Mouse (Mus musculus) kidney, embryonic 14.5 days (tissue): ENCODE measurements at regions not wholly inside any gene's neighbourhood (a gene's known extent, or its start where the extent isn't known, plus 50 kb on each side); places are given as distances from the start of the nearest gene placed in this dataset.

Experiments
- ATAC-seq: fragments of 200-750 bp; cut with Nextera tagmentation; 2 replicates; pipeline ENCODE4 v1.8.0; 2017; ENCODE audit warnings: moderate number of reproducible peaks, mild to moderate bottlenecking, moderate TSS enrichment, moderate library complexity; ENCODE audit not compliant: low FRiP score, low TSS enrichment
- H3K27ac ChIP-seq: fragments of 300-500 bp; sonication (generic); 2 replicates; pipeline ENCODE4 v1.5.1; 2014; ENCODE audit warnings: low read depth, mild to moderate bottlenecking, low read length, moderate library complexity, mixed read lengths
- H3K27me3 ChIP-seq: fragments of 300-500 bp; sonication (generic); 2 replicates; pipeline ENCODE4 v1.6.1; 2014; ENCODE audit warnings: mild to moderate bottlenecking, low read length; ENCODE audit not compliant: control insufficient read depth, insufficient read depth
- H3K36me3 ChIP-seq: fragments of 300-500 bp; sonication (generic); 2 replicates; pipeline ENCODE4 v1.6.1; 2014; ENCODE audit warnings: low read length, mixed read lengths; ENCODE audit not compliant: control insufficient read depth, insufficient read depth
- H3K4me1 ChIP-seq: fragments of 300-500 bp; sonication (generic); 2 replicates; pipeline ENCODE4 v1.6.1; 2014; ENCODE audit warnings: low read length, mixed read lengths; ENCODE audit not compliant: control insufficient read depth, insufficient read depth
- H3K4me2 ChIP-seq: fragments of 300-500 bp; sonication (generic); replicated peaks from 2 replicates; pipeline ENCODE4 v1.6.1; 2014; ENCODE audit warnings: low read depth, mild to moderate bottlenecking, low read length
- H3K4me3 ChIP-seq: fragments of 300-500 bp; sonication (generic); 2 replicates; pipeline ENCODE4 v1.5.1; 2014; ENCODE audit warnings: mild to moderate bottlenecking, low read length
- H3K9ac ChIP-seq: fragments of 300-500 bp; sonication (generic); 2 replicates; pipeline ENCODE4 v1.6.1; 2014; ENCODE audit warnings: low read depth, mild to moderate bottlenecking, low read length, moderate library complexity
- H3K9me3 ChIP-seq: fragments of 300-500 bp; sonication (generic); 2 replicates; pipeline ENCODE4 v1.6.1; 2016; ENCODE audit warnings: low read length; ENCODE audit not compliant: control insufficient read depth
- WGBS: fragments of 180-500 bp; shearing (Covaris S2); extraction: QIAGEN DNeasy Blood & Tissue Kit; methylation state at CpG from one replicate; pipeline ENCODE4 v1.1.7; 2014; 5-methylcytosine and 5-hydroxymethylcytosine counted together

DNA sequence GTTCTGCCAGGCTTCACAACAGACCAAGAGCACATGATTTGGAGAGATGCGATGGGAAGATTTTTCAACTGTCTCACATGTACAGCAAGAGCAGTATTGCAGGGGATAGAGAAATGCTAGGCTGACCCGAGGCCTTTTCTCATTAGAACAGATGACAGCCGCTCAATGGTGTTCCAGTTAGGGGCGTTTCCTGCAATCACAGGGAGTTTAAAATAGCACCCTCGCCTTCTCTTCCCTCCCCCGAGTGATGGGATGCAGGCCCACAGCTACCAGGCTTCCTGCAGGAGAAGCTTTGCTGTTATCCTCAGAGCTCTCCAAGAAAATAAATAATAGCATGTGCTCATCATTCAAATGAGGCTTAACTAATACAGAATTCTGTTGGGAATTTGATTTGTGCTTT, 526.9 kb upstream of the Tmem132c start:
- no peak overlapping the region for H3K27ac ChIP-seq
- ATAC-seq = no peak
- H3K9me3 ChIP-seq = no peaks in the 10 kb centered on the region
- no peaks in the 10 kb centered on the region for H3K36me3 ChIP-seq
- H3K9ac ChIP-seq = no peak overlapping the region
- WGBS = 25% methylated on average over 6 of the region's 6 CpGs
- H3K4me2 ChIP-seq = no peak overlapping the region
- H3K4me1 ChIP-seq = no peaks in the 10 kb centered on the region
- H3K27me3 ChIP-seq = no peaks in the 10 kb centered on the region
- no peak overlapping the region for H3K4me3 ChIP-seq

DNA sequence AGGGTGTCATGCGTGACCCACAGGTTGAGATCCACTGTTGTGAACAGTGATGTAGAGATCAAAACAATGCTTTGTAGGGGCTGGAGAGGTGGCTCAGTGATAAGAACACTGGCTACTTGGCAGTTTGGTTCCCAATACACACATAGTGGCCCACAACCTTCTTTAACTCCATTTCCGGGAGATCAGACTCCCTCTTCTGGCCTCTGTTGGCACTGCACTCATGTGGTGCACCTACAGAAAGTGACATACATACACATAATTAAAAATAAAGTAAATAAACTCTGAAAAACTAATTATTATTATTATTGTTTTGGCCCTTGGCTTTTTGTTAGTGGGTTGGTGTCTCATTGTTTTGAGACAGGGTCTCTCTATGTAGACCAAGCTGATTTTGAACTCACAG, 523.2 kb upstream of the Tmem132c start:
- Histone ChIP-seq H3K9me3 (no peaks in the 10 kb centered on the region), H3K27ac (no peak overlapping the region), H3K36me3 (no peaks in the 10 kb centered on the region), H3K4me1 (0 out of 2 replicates have a peak, but pooled peaks cover 2% of the 10 kb centered on the region), H3K4me3 (no peak overlapping the region), H3K4me2 (no peak overlapping the region), H3K27me3 (no peaks in the 10 kb centered on the region), H3K9ac (no peak overlapping the region)
- ATAC-seq = no peak
- WGBS = 93% methylated on average over 2 of the region's 2 CpGs

DNA sequence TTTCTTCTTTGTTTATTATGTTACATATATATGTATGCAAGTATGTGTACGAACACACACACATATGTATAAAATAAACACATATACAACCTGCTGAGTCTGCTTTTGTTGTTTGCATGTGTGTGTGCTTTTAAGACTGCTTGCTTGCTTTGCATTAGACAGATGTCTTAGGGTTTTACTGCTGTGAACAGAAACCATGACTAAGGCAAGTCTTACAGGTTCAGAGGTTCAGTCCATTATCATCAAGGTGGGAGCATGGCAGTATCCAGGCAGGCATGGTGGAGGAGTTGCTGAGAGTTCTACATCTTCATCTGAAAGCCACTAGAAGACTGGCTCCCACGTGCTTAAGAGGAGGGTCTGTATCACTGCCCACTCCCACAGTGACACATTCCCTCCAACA, 520.3 kb upstream of the Tmem132c start:
- H3K27ac ChIP-seq = no peak overlapping the region
- no peaks in the 10 kb centered on the region for H3K27me3 ChIP-seq
- H3K9ac ChIP-seq = no peak overlapping the region
- no peak overlapping the region for H3K4me3 ChIP-seq
- H3K9me3 ChIP-seq = no peaks in the 10 kb centered on the region
- no peak overlapping the region for H3K4me2 ChIP-seq
- H3K4me1 ChIP-seq = 0 out of 2 replicates have a peak, but pooled peaks cover 6% of the 10 kb centered on the region
- ATAC-seq = no peak
- WGBS = 73% methylated on average over 2 of the region's 2 CpGs
- no peaks in the 10 kb centered on the region for H3K36me3 ChIP-seq

DNA sequence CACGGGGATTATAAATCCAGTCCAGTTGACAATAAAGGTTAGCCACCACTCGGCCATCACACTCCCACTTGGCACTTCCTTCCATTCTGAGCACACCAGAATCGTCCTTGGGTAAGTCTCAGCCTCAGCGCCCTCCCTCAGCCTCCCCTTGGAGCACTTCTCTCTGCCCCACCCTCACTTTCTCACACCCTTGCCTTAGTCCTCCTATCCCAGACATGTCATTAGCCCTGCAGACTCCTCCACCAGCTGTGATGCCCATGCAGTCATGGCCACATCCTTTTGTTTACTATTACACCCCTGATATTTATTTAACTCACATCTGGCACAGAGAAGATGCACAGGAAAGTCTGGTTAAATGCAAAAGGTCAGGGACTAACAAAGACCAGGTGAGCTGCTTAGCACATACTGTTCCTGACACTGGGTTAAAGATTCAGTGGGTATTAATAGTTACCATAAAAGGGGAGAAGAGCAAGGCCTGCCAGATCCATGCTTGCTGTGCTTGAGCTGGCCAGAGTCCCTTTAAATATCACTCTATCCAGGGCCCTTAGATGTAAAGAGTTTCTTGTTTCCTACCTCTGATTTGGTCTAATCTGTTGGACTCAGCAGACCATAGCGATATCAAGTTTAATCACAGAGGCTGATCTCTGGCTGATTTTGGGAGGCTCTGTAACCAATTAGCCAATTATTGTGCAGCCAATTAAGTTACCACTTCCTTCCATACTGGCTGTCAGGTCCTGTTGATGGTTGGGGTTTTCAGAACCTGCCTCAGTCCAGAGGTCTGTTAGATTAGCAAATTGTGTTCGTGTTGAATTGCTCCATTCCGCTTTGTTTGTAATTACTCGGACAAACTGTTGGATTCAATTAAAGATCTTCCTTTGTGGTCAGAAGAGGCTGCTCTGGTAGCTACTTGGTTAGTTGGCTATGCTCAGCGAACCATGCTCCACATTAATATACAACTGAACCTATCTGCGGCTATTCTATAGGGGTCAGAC, 518.0 kb upstream of the Tmem132c start:
- 55% methylated on average over 10 of the region's 10 CpGs for WGBS
- peak; percentile 57; the same call in 1 of the 2 replicates for ATAC-seq
- no peaks in the 10 kb centered on the region for H3K27me3 ChIP-seq
- H3K9ac ChIP-seq = no peak overlapping the region
- no peak overlapping the region for H3K4me3 ChIP-seq
- no peak overlapping the region for H3K4me2 ChIP-seq
- 0 out of 2 replicates have a peak, but pooled peaks cover 6% of the 10 kb centered on the region for H3K4me1 ChIP-seq
- no peaks in the 10 kb centered on the region for H3K9me3 ChIP-seq
- H3K36me3 ChIP-seq = no peaks in the 10 kb centered on the region
- no peak overlapping the region for H3K27ac ChIP-seq

DNA sequence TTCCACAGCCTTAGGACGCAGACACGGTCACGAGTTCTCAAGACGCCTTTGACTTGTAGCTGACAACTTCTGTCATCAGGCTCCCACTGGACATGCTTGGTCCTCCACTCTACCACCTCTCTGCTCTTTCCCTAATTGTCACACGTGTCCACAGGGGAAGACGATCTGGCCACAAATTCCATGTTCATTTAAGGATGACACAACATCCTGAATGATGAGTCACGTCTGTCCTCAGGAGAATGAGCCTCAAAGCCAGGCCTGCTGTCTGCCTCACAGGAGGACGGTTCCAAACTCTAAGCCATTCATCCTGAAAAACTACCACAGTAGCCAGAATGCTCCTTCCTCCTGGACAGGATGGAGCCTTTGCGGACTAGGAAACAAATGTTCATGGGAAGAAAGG, 517.3 kb upstream of the Tmem132c start:
- H3K9ac ChIP-seq = no peak overlapping the region
- no peaks in the 10 kb centered on the region for H3K27me3 ChIP-seq
- H3K36me3 ChIP-seq = no peaks in the 10 kb centered on the region
- no peak overlapping the region for H3K27ac ChIP-seq
- no peak overlapping the region for H3K4me3 ChIP-seq
- H3K4me1 ChIP-seq = 0 out of 2 replicates have a peak, but pooled peaks cover 6% of the 10 kb centered on the region
- no peak for ATAC-seq
- no peak overlapping the region for H3K4me2 ChIP-seq
- no peaks in the 10 kb centered on the region for H3K9me3 ChIP-seq
- WGBS = 62% methylated on average over 9 of the region's 9 CpGs

DNA sequence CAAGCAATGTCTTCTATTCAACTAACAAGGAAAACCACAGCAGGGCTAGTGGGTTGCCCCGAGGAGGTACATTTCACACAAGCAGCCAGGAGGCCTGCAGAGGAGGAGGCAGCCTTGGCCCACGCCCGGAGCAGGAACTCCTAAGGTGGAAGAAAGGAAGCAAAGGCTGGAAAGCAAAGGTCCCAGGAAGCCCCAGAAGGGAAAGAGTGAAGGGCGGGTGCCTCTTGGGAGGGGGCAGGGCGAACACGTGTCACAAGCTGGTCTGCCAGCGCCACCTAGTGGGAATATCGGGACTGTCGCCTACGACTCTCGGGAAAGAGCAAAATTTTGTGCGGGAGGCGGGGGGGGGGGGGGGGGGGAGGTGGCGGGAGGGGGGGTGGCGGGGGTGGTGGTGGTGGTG, 508.1 kb upstream of the Tmem132c start:
- H3K4me3 ChIP-seq = no peak overlapping the region; the same call in 1 of the 2 replicates
- no peaks in the 10 kb centered on the region for H3K4me1 ChIP-seq
- no peak overlapping the region for H3K27ac ChIP-seq
- no peaks in the 10 kb centered on the region for H3K9me3 ChIP-seq
- no peaks in the 10 kb centered on the region for H3K36me3 ChIP-seq
- H3K27me3 ChIP-seq = no peaks in the 10 kb centered on the region
- ATAC-seq = peak; percentile 62; the same call in 1 of the 2 replicates
- H3K9ac ChIP-seq = no peak overlapping the region; the same call in 1 of the 2 replicates
- H3K4me2 ChIP-seq = peak overlapping the region; percentile 39
- WGBS = 3% methylated on average over 6 of the region's 15 CpGs

DNA sequence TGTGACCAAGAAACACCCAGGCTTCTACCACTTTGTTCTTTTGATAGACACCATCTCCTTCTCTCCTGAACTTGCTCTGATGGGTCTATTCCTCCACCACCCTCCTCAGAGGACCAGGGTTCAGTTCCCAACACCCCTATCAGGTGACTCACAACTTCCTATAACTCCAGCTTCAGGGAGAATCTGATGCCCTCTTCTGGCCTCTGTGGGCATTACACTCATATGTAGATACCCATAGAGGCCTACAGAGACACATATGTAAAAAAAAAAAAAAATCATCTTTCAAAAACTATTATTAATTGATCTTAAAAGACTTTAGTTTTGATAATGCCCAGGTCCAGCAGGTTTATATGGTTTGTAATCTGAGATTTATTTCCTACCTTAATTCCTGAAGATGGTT, 505.9 kb upstream of the Tmem132c start:
- H3K27me3 ChIP-seq = no peaks in the 10 kb centered on the region
- no peak for ATAC-seq
- no peak overlapping the region for H3K4me3 ChIP-seq
- no peaks in the 10 kb centered on the region for H3K4me1 ChIP-seq
- H3K4me2 ChIP-seq = no peak overlapping the region
- no peak overlapping the region for H3K27ac ChIP-seq
- no peaks in the 10 kb centered on the region for H3K9me3 ChIP-seq
- H3K36me3 ChIP-seq = no peaks in the 10 kb centered on the region
- no peak overlapping the region for H3K9ac ChIP-seq

DNA sequence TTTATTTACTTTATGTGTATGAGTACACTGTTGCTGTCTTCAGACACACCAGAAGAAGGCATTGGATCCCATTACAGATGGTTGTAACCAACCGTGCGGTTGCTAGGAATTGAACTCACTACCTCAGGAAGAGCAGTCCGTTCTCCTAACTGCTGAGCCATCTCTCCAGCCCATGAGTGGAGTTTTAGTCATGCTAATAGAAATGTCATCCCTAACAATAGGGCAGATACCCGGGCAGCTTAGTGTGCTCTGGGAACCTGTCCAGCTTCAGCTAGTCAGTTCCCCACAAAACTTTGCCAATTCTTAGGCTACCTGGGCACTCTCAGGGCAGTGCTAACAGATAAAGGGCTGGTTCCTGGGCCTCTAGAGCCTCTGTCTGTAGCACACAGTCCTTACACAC, 503.9 kb upstream of the Tmem132c start:
- ATAC-seq = no peak
- H3K4me1 ChIP-seq = no peaks in the 10 kb centered on the region
- WGBS = 77% methylated on average over 4 of the region's 4 CpGs

DNA sequence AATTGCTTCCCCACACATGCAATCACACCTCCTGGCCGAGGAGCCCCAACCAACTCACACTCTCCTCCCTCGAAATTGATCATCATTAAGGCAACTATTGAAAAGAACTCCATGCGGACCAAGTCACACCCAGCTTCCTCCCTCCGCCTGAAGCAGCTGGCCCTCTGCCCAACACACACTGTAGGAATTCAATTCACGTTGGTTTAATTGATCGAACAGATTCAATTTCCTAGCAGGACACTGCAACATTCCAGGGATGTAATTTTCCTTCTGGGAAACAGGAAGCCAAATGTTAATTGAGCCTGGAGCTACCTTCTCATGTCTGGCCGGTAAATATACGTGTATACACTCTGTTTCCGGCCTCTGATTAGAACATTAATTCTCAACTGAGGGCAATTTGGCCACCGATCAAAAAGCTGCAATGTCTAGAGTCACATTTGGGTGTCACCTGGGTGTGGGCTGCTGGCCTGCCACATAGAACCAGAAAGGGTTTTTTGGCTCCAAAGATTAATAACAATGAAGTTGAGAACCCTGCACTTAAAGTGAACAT, 500.7 kb upstream of the Tmem132c start:
- H3K27me3 ChIP-seq = no peaks in the 10 kb centered on the region
- H3K4me3 ChIP-seq = no peak overlapping the region
- H3K9me3 ChIP-seq = 0 out of 2 replicates have a peak, but pooled peaks cover 3% of the 10 kb centered on the region
- 43% methylated on average over 10 of the region's 10 CpGs for WGBS
- H3K27ac ChIP-seq = no peak overlapping the region
- no peaks in the 10 kb centered on the region for H3K4me1 ChIP-seq
- ATAC-seq = no peak
- no peaks in the 10 kb centered on the region for H3K36me3 ChIP-seq
- H3K4me2 ChIP-seq = no peak overlapping the region
- H3K9ac ChIP-seq = no peak overlapping the region

More for the DNA sequence above, 503.9 kb upstream of the Tmem132c start:
- H3K27me3 ChIP-seq = no peaks in the 10 kb centered on the region
- no peak overlapping the region for H3K9ac ChIP-seq
- no peak overlapping the region for H3K4me3 ChIP-seq
- H3K27ac ChIP-seq = no peak overlapping the region
- no peak overlapping the region for H3K4me2 ChIP-seq
- no peaks in the 10 kb centered on the region for H3K36me3 ChIP-seq
- no peaks in the 10 kb centered on the region for H3K9me3 ChIP-seq
